Mouse (Mus musculus): ENCODE data around the gene Patl1.

- TF ChIP-seq POLR2A (IDR thresholded peaks at IDR 0.05; ENCODE audit: insufficient read length, low read depth), result no peak
- TF ChIP-seq MAX (IDR thresholded peaks at IDR 0.05; ENCODE audit: low read depth), result no peak
- no peak for TF ChIP-seq USF1 (IDR thresholded peaks at IDR 0.05; ENCODE audit: low read depth)
- TF ChIP-seq TCF12 (IDR thresholded peaks at IDR 0.05; ENCODE audit: insufficient read depth, poor library complexity, severe bottlenecking), result no peak
- no peak for TF ChIP-seq MYOG (IDR thresholded peaks at IDR 0.05; ENCODE audit: control insufficient read depth in 1 of 3, insufficient read depth in 1 of 3, insufficient read length in 2 of 3, low read depth in 2 of 3)
These were observed 75.6 kb downstream of the Patl1 start for GRCm38 (mm10) chr19:11987841-11988240.
